Mouse (Mus musculus) embryonic facial prominence, embryonic 15.5 days (tissue): ENCODE measurements around the gene Zdhhc24. TPM values are rescaled to one million over a fixed set of nuclear protein-coding genes. Genes with fewer than 3 reads are reported as not detected.

Experiments
- ATAC-seq: fragments of 200-750 bp; cut with Nextera tagmentation; 2 replicates; pipeline ENCODE4 v1.8.0; 2017; ENCODE audit warnings: low read depth, moderate TSS enrichment; ENCODE audit not compliant: insufficient number of reproducible peaks, low FRiP score, low TSS enrichment
- H3K27ac ChIP-seq: fragments of 300-500 bp; sonication (generic); replicated peaks from 2 replicates; pipeline ENCODE4 v1.5.1; 2015; ENCODE audit warnings: mild to moderate bottlenecking, inconsistent platforms
- H3K27me3 ChIP-seq: fragments of 300-500 bp; sonication (generic); 2 replicates; pipeline ENCODE4 v1.6.1; 2015; ENCODE audit warnings: inconsistent platforms
- H3K36me3 ChIP-seq: fragments of 300-500 bp; sonication (generic); 2 replicates; pipeline ENCODE4 v1.6.1; 2015; ENCODE audit warnings: mild to moderate bottlenecking, inconsistent platforms
- H3K4me1 ChIP-seq: fragments of 300-500 bp; sonication (generic); 2 replicates; pipeline ENCODE4 v1.6.1; 2015; ENCODE audit warnings: inconsistent platforms
- H3K4me2 ChIP-seq: fragments of 300-500 bp; sonication (generic); replicated peaks from 2 replicates; pipeline ENCODE4 v1.6.1; 2015; ENCODE audit warnings: mild to moderate bottlenecking, inconsistent platforms
- H3K4me3 ChIP-seq: fragments of 300-500 bp; sonication (generic); replicated peaks from 2 replicates; pipeline ENCODE4 v1.5.1; 2015; ENCODE audit warnings: mild to moderate bottlenecking, inconsistent platforms
- H3K9ac ChIP-seq: fragments of 300-500 bp; sonication (generic); 2 replicates; pipeline ENCODE4 v1.6.1; 2015; ENCODE audit warnings: inconsistent platforms
- H3K9me3 ChIP-seq: fragments of 300-500 bp; sonication (generic); replicated peaks from 2 replicates; pipeline ENCODE4 v1.6.1; 2016; ENCODE audit warnings: inconsistent platforms
- WGBS: fragments of 180-500 bp; shearing (Covaris S2); methylation state at CpG from one replicate; pipeline ENCODE4 v1.1.7; 2015; 5-methylcytosine and 5-hydroxymethylcytosine counted together
- polyA plus RNA-seq: library from polyadenylated mRNA; unstranded; fragments of >200 nt; fragmentation: Nextera tagmentation; extraction: Ambion mirVana; gene quantifications from 2 replicates; pipeline ENCODE4 v1.2.1, GENCODE M21; 2015

Zdhhc24 gene
- polyA plus RNA-seq, 1 experiment from 2014 or later = 14.9 TPM

- H3K4me2 ChIP-seq = no peak overlapping the region
- H3K9me3 ChIP-seq = no peaks in the 10 kb centered on the region
- H3K27ac ChIP-seq = no peak overlapping the region
- no peak for ATAC-seq
- no peak overlapping the region for H3K4me3 ChIP-seq
- WGBS = 93% methylated on average over 15 of the region's 15 CpGs
- H3K27me3 ChIP-seq = no peaks in the 10 kb centered on the region
- no peak overlapping the region for H3K9ac ChIP-seq
- no peaks in the 10 kb centered on the region for H3K4me1 ChIP-seq
- peaks cover 98% of the 10 kb centered on the region for H3K36me3 ChIP-seq
These were observed 37.6 kb downstream of the Zdhhc24 start for GRCm38 (mm10) chr19:4915924-4916603.

GRCm38 (mm10) chr19:4916827-4917226 lies 38.4 kb downstream of the Zdhhc24 start:
- 75% methylated on average over 10 of the region's 10 CpGs for WGBS
- Histone ChIP-seq H3K4me1 (no peaks in the 10 kb centered on the region), H3K36me3 (peaks cover 98% of the 10 kb centered on the region), H3K4me2 (no peak overlapping the region), H3K27ac (no peak overlapping the region), H3K4me3 (no peak overlapping the region), H3K9ac (no peak overlapping the region), H3K9me3 (no peaks in the 10 kb centered on the region), H3K27me3 (no peaks in the 10 kb centered on the region)
- ATAC-seq = no peak

GRCm38 (mm10) chr19:4919652-4920051 lies 41.2 kb downstream of the Zdhhc24 start:
- WGBS = 77% methylated on average over 6 of the region's 6 CpGs
- H3K36me3 ChIP-seq = peaks cover 97% of the 10 kb centered on the region

GRCm38 (mm10) chr19:4925121-4925860 lies 46.8 kb downstream of the Zdhhc24 start:
- H3K36me3 ChIP-seq = peaks cover 48% of the 10 kb centered on the region
- no peak overlapping the region for H3K27ac ChIP-seq
- no peak overlapping the region for H3K4me2 ChIP-seq
- no peak overlapping the region for H3K4me3 ChIP-seq
- 94% methylated on average over 11 of the region's 11 CpGs for WGBS
- ATAC-seq = no peak
- H3K27me3 ChIP-seq = no peaks in the 10 kb centered on the region
- peaks cover 28% of the 10 kb centered on the region for H3K4me1 ChIP-seq
- no peaks in the 10 kb centered on the region for H3K9me3 ChIP-seq
- H3K9ac ChIP-seq = no peak overlapping the region

More at GRCm38 (mm10) chr19:4919652-4920051, 41.2 kb downstream of the Zdhhc24 start:
- Histone ChIP-seq H3K4me2 (no peak overlapping the region), H3K9ac (no peak overlapping the region), H3K27ac (no peak overlapping the region), H3K9me3 (no peaks in the 10 kb centered on the region), H3K4me1 (no peaks in the 10 kb centered on the region), H3K27me3 (no peaks in the 10 kb centered on the region), H3K4me3 (no peak overlapping the region)
- no peak for ATAC-seq

GRCm38 (mm10) chr19:4927904-4928531 lies 49.5 kb downstream of the Zdhhc24 start, which contains the start of gene Dpp3:
Gene Dpp3, minus strand, starts transcription at chr19:4928287.
- WGBS = under 1% methylated on average over 32 of the region's 32 CpGs
- Histone ChIP-seq H3K9me3 (no peaks in the 10 kb centered on the region), H3K27me3 (no peaks in the 10 kb centered on the region), H3K4me2 (peak within 1 kb of the TSS; percentile 61), H3K4me3 (peak within 1 kb of the TSS; percentile 80), H3K9ac (peak within 1 kb of the TSS; percentile 58), H3K27ac (peak within 1 kb of the TSS; percentile 81), H3K36me3 (peaks cover 25% of the 10 kb centered on the region), H3K4me1 (peaks cover 28% of the 10 kb centered on the region)
- ATAC-seq = peak; percentile 98

- H3K27me3 ChIP-seq = no peaks in the 10 kb centered on the region
- H3K9ac ChIP-seq = peak overlapping the region; percentile 58; the same call in 1 of the 2 replicates
- H3K27ac ChIP-seq = peak overlapping the region; percentile 81
- H3K36me3 ChIP-seq = peaks cover 18% of the 10 kb centered on the region; the same call in 1 of the 2 replicates
- peak overlapping the region; percentile 61 for H3K4me2 ChIP-seq
- H3K9me3 ChIP-seq = no peaks in the 10 kb centered on the region
- H3K4me1 ChIP-seq = peaks cover 28% of the 10 kb centered on the region
- 64% methylated on average over 5 of the region's 5 CpGs for WGBS
- no peak for ATAC-seq
- peak overlapping the region; percentile 80 for H3K4me3 ChIP-seq
These were observed 50.3 kb downstream of the Zdhhc24 start for GRCm38 (mm10) chr19:4928781-4929180.

Other genes with a start within 250 kb of the Zdhhc24 start
- 2.6 and 5.4 TPM in 2 replicates for gene Gm960, start 180.0 kb upstream of the Zdhhc24 start, polyA plus RNA-seq
- 5.3 TPM in 2 replicates for gene Sptbn2, start 167.5 kb upstream of the Zdhhc24 start, polyA plus RNA-seq
- 64.3 and 65.5 TPM in 2 replicates for gene Rbm4b, start 122.2 kb upstream of the Zdhhc24 start, polyA plus RNA-seq
- 66.5 and 70.2 TPM in 2 replicates for gene Rbm4, start 84.8 kb upstream of the Zdhhc24 start, polyA plus RNA-seq
- gene Gm21992, start 67.1 kb upstream of the Zdhhc24 start, polyA plus RNA-seq = 30.9 and 36.3 TPM in 2 replicates
- 74.1 and 74.5 TPM in 2 replicates for gene Rbm14, start 67.0 kb upstream of the Zdhhc24 start, polyA plus RNA-seq
- gene Ccs, start 39.3 kb upstream of the Zdhhc24 start, polyA plus RNA-seq = 69.4 and 73.8 TPM in 2 replicates
- 1.2 and 1.9 TPM in 2 replicates for gene Ccdc87, start 39.3 kb upstream of the Zdhhc24 start, polyA plus RNA-seq
- gene Ctsf, start 23.5 kb upstream of the Zdhhc24 start, polyA plus RNA-seq = 62.7 and 63.9 TPM in 2 replicates
- gene Actn3, start 759 bp upstream of the Zdhhc24 start, polyA plus RNA-seq = 29.6 and 33.7 TPM in 2 replicates
- gene Bbs1, start 28.0 kb downstream of the Zdhhc24 start, polyA plus RNA-seq = 4.6 and 5.5 TPM in 2 replicates
- gene Dpp3, start 49.6 kb downstream of the Zdhhc24 start, polyA plus RNA-seq = 113 and 117 TPM in 2 replicates
- 5.0 and 5.1 TPM in 2 replicates for gene Peli3, start 64.5 kb downstream of the Zdhhc24 start, polyA plus RNA-seq
- 84.2 and 85.9 TPM in 2 replicates for gene Mrpl11, start 83.5 kb downstream of the Zdhhc24 start, polyA plus RNA-seq
- gene Npas4, start 111.6 kb downstream of the Zdhhc24 start, polyA plus RNA-seq = not detected in 2 replicates
- 3.5 and 4.9 TPM in 2 replicates for gene Slc29a2, start 145.2 kb downstream of the Zdhhc24 start, polyA plus RNA-seq
- 47.2 and 48.4 TPM in 2 replicates for gene B4gat1, start 160.2 kb downstream of the Zdhhc24 start, polyA plus RNA-seq
- 1.9 and 2.0 TPM in 2 replicates for gene AC124502.3, start 160.2 kb downstream of the Zdhhc24 start, polyA plus RNA-seq
- 42.2 and 48.6 TPM in 2 replicates for gene Brms1, start 162.7 kb downstream of the Zdhhc24 start, polyA plus RNA-seq
- 2.6 and 4.4 TPM in 2 replicates for gene Rin1, start 171.8 kb downstream of the Zdhhc24 start, polyA plus RNA-seq
- 131 and 158 TPM in 2 replicates for gene Cd248, start 189.4 kb downstream of the Zdhhc24 start, polyA plus RNA-seq
- 2.3 and 3.0 TPM in 2 replicates for gene Tmem151a, start 206.9 kb downstream of the Zdhhc24 start, polyA plus RNA-seq
- gene Yif1a, start 209.9 kb downstream of the Zdhhc24 start, polyA plus RNA-seq = 111 and 119 TPM in 2 replicates
- 35.5 and 38.7 TPM in 2 replicates for gene Cnih2, start 219.9 kb downstream of the Zdhhc24 start, polyA plus RNA-seq
- gene Rab1b, start 228.4 kb downstream of the Zdhhc24 start, polyA plus RNA-seq = 256 and 270 TPM in 2 replicates
- 17.9 and 19.5 TPM in 2 replicates for gene Klc2, start 239.9 kb downstream of the Zdhhc24 start, polyA plus RNA-seq